Comparison of ENCODE assay signal across 9 mouse cellular contexts in genomic region chr10:79797326-79797725, GRCm38 (mm10). TPM values are rescaled to one million over a fixed set of nuclear protein-coding genes. Genes with fewer than 3 reads are reported as not detected.
DNase-seq lines count a peak whose midpoint lies in the region; TF ChIP-seq lines count a peak whose summit lies in the region.
"Had no signal": no experiment of that assay in that cellular context is flagged by ENCODE, and none has a peak within 500 bp of the region (broad histone marks: within the 10 kb centered on the region; RNA-seq: fewer than 3 reads in every experiment).

No protein-coding gene starts in this region.

- no peaks in the 10 kb centered on the region for H3K79me2 ChIP-seq in heart, adult 2 months (replicated peaks; ENCODE audit: control insufficient read depth, insufficient read depth, low read length)

- peak; percentile 38; the same call in 1 of the 2 replicates for TF ChIP-seq EP300 in heart, adult 2 months (IDR thresholded peaks at IDR 0.05; ENCODE audit: insufficient read depth, low read depth, low read length)

- H3K4me1 ChIP-seq in E14TG2a.4 (replicated peaks; ENCODE audit: low read depth, low read length), result peaks cover 83% of the 10 kb centered on the region
- H3K4me1 ChIP-seq in heart, adult 2 months (ENCODE audit: control insufficient read depth, insufficient read depth, low read length), result peaks cover 23% of the 10 kb centered on the region

- intact Hi-C loops in heart, adult 2 months (cut with DNase I), result loop anchor here (1.0 kb wide), 1 partner anchor 8 kb away; no protein-coding TSS in a partner anchor

- DNase-seq in 416B (ENCODE audit: low read depth), result peak; percentile 75
- peak; percentile 80 to 83 for DNase-seq in heart, adult 2 months
- peak; percentile 55 for DNase-seq in kidney, postnatal 10 days
- DNase-seq in ovary, postnatal 14 days (ENCODE audit: low spot score), result no peak
- DNase-seq in adrenal gland, postnatal 25 days, result no peak
- no peak for DNase-seq in cerebellum, adult 9-10 months
- DNase-seq in cerebellum, postnatal 14 days, result no peak

- WGBS in heart, adult 2 months, result 25% methylated on average over 15 of the region's 15 CpGs

- H3K9me3 ChIP-seq in E14TG2a.4 (ENCODE audit: low read length), result no peaks in the 10 kb centered on the region

- peak overlapping the region; percentile 9; the same call in 1 of the 2 replicates for H3K9ac ChIP-seq in heart, adult 2 months (ENCODE audit: low read depth, low read length)

- peaks cover 17% of the 10 kb centered on the region for H3K27me3 ChIP-seq in E14TG2a.4 (ENCODE audit: insufficient read depth, low read length)
- no peaks in the 10 kb centered on the region for H3K27me3 ChIP-seq in heart, adult 2 months (ENCODE audit: control insufficient read depth, insufficient read depth, low read length)

- 0 out of 2 replicates have a peak, but pooled peaks have one; percentile 18 for TF ChIP-seq POLR2A in heart, adult 2 months (IDR thresholded peaks at IDR 0.05; ENCODE audit: insufficient read depth, low read depth, low read length)

- H3K27ac ChIP-seq in heart, adult 2 months, result peak overlapping the region; percentile 42

- H3K36me3 ChIP-seq in E14TG2a.4 (ENCODE audit: insufficient read depth, low read length), result no peaks in the 10 kb centered on the region
- peaks cover 3% of the 10 kb centered on the region; the same call in 1 of the 2 replicates for H3K36me3 ChIP-seq in heart, adult 2 months (ENCODE audit: control insufficient read depth, insufficient read depth, low read length)

- no peak for TF ChIP-seq CTCF in E14TG2a.4 (conservative IDR thresholded peaks at IDR 0.05; ENCODE audit: low read length)
- no peak for TF ChIP-seq CTCF in heart, adult 2 months (IDR thresholded peaks at IDR 0.05)

- peak overlapping the region; percentile 52 for H3K4me3 ChIP-seq in E14TG2a.4 (replicated peaks; ENCODE audit: low read length)
- H3K4me3 ChIP-seq in heart, adult 2 months, result no peak overlapping the region
- H3K4me3 ChIP-seq: erythroblast, embryonic 14.5 days had no signal

RNA-seq across cellular contexts. Expression of gene Palm, which starts 4.0 kb away (rescaled TPM):
- 10 to 100 TPM; 51.4 to 55.6 TPM for total RNA-seq in heart, adult 2 months (2021)
- 31.4 and 36.6 TPM in 2 replicates for polyA plus RNA-seq in heart, adult 2 months (2012; rRNA removed)
- 57.1 and 99.3 TPM in 2 replicates for total RNA-seq in adrenal gland, postnatal 25 days (2021)

RNA-seq across cellular contexts. Expression of gene Prss57, which starts 6.6 kb away (rescaled TPM):
- total RNA-seq in heart, adult 2 months (2021), result not detected
- polyA plus RNA-seq in heart, adult 2 months (2012; rRNA removed), result 0.08 and 0.20 TPM in 2 replicates
- total RNA-seq in adrenal gland, postnatal 25 days (2021), result not detected in 2 replicates

RNA-seq across cellular contexts. Expression of gene Fstl3, which starts 20.3 kb away (rescaled TPM):
- total RNA-seq in heart, adult 2 months (2021), result 1 to 10 TPM; 3.8 to 4.7 TPM
- 9.7 and 11.9 TPM in 2 replicates for polyA plus RNA-seq in heart, adult 2 months (2012; rRNA removed)
- 8.5 and 10.6 TPM in 2 replicates for total RNA-seq in adrenal gland, postnatal 25 days (2021)

RNA-seq across cellular contexts. Expression of gene Misp, which starts 23.5 kb away (rescaled TPM):
- under 1 TPM; 0.50 to 0.52 TPM for total RNA-seq in heart, adult 2 months (2021)
- 0.26 and 0.82 TPM in 2 replicates for polyA plus RNA-seq in heart, adult 2 months (2012; rRNA removed)
- 0.64 and 1.00 TPM in 2 replicates for total RNA-seq in adrenal gland, postnatal 25 days (2021)
- polyA plus RNA-seq: erythroblast, embryonic 14.5 days had no signal

RNA-seq across cellular contexts. Expression of gene Rnf126, which starts 30.6 kb away (rescaled TPM):
- total RNA-seq in heart, adult 2 months (2021), result 10 to 100 TPM; 22.9 to 23.6 TPM
- polyA plus RNA-seq in heart, adult 2 months (2012; rRNA removed), result 41.4 and 48.0 TPM in 2 replicates
- 59.5 and 63.8 TPM in 2 replicates for total RNA-seq in adrenal gland, postnatal 25 days (2021)

Comparison
In these comparisons a context has a peak if more than half of its experiments do, and no peak if none do; other contexts are left out.
1. DNase-seq: peak in 416B (single experiment), heart, adult 2 months (2 of 2) and kidney, postnatal 10 days (single experiment); none in ovary, postnatal 14 days (single experiment), adrenal gland, postnatal 25 days (single experiment), cerebellum, adult 9-10 months (single experiment) and cerebellum, postnatal 14 days (0 of 2).